Comparison of ENCODE assay signal across 8 mouse cellular contexts in the genomic region with DNA sequence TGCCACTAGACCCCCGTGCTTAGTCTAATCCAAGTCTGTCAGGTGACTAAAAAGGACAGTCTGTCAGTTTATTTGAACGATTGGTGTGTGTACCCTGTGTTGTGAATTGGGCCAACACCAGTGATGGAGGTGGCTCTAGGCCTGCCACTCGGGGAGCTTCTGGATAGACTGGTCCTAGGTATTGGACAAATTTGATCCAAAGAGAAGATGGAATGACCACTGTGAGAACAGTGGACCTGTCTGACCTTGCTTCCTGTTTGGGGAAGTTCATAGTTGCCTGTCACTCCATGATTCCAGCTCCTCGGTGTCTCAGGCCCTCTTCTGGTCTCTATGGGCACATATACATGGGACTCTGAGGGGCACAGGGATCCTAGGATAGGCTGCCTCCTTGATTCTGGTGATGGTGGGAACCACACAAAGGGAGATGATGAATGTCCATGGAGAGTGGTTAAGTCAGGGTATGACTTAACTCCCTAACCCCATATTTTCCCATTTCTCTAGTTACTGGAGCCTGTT. TPM values are rescaled to one million over a fixed set of nuclear protein-coding genes. Genes with fewer than 3 reads are reported as not detected.
DNase-seq lines count a peak whose midpoint lies in the region; ATAC-seq and TF ChIP-seq lines count a peak whose summit lies in the region.

No protein-coding gene starts in this region.

- H3K27ac ChIP-seq in lung, embryonic 16.5 days (ENCODE audit: low read length): 0 out of 2 replicates have a peak overlapping the region, but pooled peaks have one; percentile 66
- peak overlapping the region; percentile 97 for H3K27ac ChIP-seq in forebrain, embryonic 10.5 days
- no peak overlapping the region for H3K27ac ChIP-seq in limb, embryonic 13.5 days
- no peak overlapping the region for H3K27ac ChIP-seq in small intestine, adult 2 months (ENCODE audit: insufficient read depth, low read depth, low read length)

- 25% methylated on average over 4 of the region's 4 CpGs for WGBS in lung, embryonic 16.5 days
- WGBS in forebrain, embryonic 10.5 days: 48% methylated on average over 4 of the region's 4 CpGs
- 42% methylated on average over 4 of the region's 4 CpGs for WGBS in limb, embryonic 13.5 days
- 11% methylated on average over 4 of the region's 4 CpGs for WGBS in small intestine, adult 2 months

- H3K9me3 ChIP-seq in lung, embryonic 16.5 days (ENCODE audit: control insufficient read depth, low read length): no peaks in the 10 kb centered on the region
- H3K9me3 ChIP-seq in forebrain, embryonic 10.5 days: no peaks in the 10 kb centered on the region
- no peaks in the 10 kb centered on the region for H3K9me3 ChIP-seq in limb, embryonic 13.5 days

- H3K4me1 ChIP-seq in lung, embryonic 16.5 days (replicated peaks; ENCODE audit: control insufficient read depth, insufficient read depth, low read length): peaks cover 17% of the 10 kb centered on the region
- peaks cover 26% of the 10 kb centered on the region for H3K4me1 ChIP-seq in forebrain, embryonic 10.5 days
- peaks cover 26% of the 10 kb centered on the region for H3K4me1 ChIP-seq in limb, embryonic 13.5 days
- peaks cover 7% of the 10 kb centered on the region; the same call in 1 of the 2 replicates for H3K4me1 ChIP-seq in small intestine, adult 2 months (ENCODE audit: control insufficient read depth, insufficient read depth, insufficient read length, low read length)

- peak overlapping the region; percentile 99 for H3K9ac ChIP-seq in lung, embryonic 16.5 days (ENCODE audit: low read length)
- H3K9ac ChIP-seq in limb, embryonic 13.5 days: peak overlapping the region; percentile 99

- H3K4me2 ChIP-seq in lung, embryonic 16.5 days (ENCODE audit: low read depth, low read length): peak overlapping the region; percentile 90
- H3K4me2 ChIP-seq in limb, embryonic 13.5 days (replicated peaks): peak overlapping the region; percentile 80

- H3K27me3 ChIP-seq in lung, embryonic 16.5 days (ENCODE audit: control insufficient read depth, insufficient read depth, low read depth, low read length): no peaks in the 10 kb centered on the region
- H3K27me3 ChIP-seq in forebrain, embryonic 10.5 days (ENCODE audit: poor library complexity, severe bottlenecking): no peaks in the 10 kb centered on the region
- no peaks in the 10 kb centered on the region for H3K27me3 ChIP-seq in limb, embryonic 13.5 days
- H3K27me3 ChIP-seq in small intestine, adult 2 months (ENCODE audit: control insufficient read depth, insufficient read depth, low read length): no peaks in the 10 kb centered on the region

- no peak for TF ChIP-seq CTCF in small intestine, adult 2 months (IDR thresholded peaks at IDR 0.05; ENCODE audit: extremely low read depth, insufficient read length, insufficient replicate concordance, low read depth, low read length)

- no peak for TF ChIP-seq POLR2A in small intestine, adult 2 months (IDR thresholded peaks at IDR 0.05; ENCODE audit: low read depth, low read length)

- peaks cover 22% of the 10 kb centered on the region for H3K36me3 ChIP-seq in lung, embryonic 16.5 days (ENCODE audit: control insufficient read depth, insufficient read depth, low read length)
- H3K36me3 ChIP-seq in forebrain, embryonic 10.5 days (replicated peaks): peaks cover 42% of the 10 kb centered on the region
- H3K36me3 ChIP-seq in limb, embryonic 13.5 days: peaks cover 38% of the 10 kb centered on the region
- peaks cover 17% of the 10 kb centered on the region for H3K36me3 ChIP-seq in small intestine, adult 2 months (ENCODE audit: control insufficient read depth, insufficient read depth, low read length)

- no peak for DNase-seq in lung, postnatal 14 days
- no peak for DNase-seq in forebrain, embryonic 10.5 days (ENCODE audit: extremely low spot score, low spot score)
- DNase-seq in frontal cortex, postnatal 25 days (ENCODE audit: low spot score in 2 of 2): no peak
- DNase-seq in cerebellum, postnatal 4 days (ENCODE audit: low spot score in 2 of 2): no peak
- no peak for DNase-seq in urinary bladder, postnatal 14 days (ENCODE audit: low spot score)

- peak overlapping the region; percentile 90 for H3K4me3 ChIP-seq in lung, embryonic 16.5 days (ENCODE audit: low read length)
- peak overlapping the region; percentile 82 for H3K4me3 ChIP-seq in forebrain, embryonic 10.5 days
- H3K4me3 ChIP-seq in limb, embryonic 13.5 days: peak overlapping the region; percentile 92
- peak overlapping the region; percentile 8; the same call in 1 of the 2 replicates for H3K4me3 ChIP-seq in small intestine, adult 2 months (ENCODE audit: low read depth, low read length)

- ATAC-seq in lung, embryonic 16.5 days (ENCODE audit: low read depth): no peak
- ATAC-seq in limb, embryonic 13.5 days (ENCODE audit: low FRiP score, low read depth): no peak

RNA-seq across cellular contexts. Expression of gene Rps16, which starts 1.3 kb away (rescaled TPM):
- 981 and 1,007 TPM in 2 replicates for polyA plus RNA-seq in lung, embryonic 16.5 days (2015; fragmentation: Nextera tagmentation; extraction: Ambion mirVana)
- 939 and 976 TPM in 2 replicates for polyA plus RNA-seq in forebrain, embryonic 10.5 days (2016; fragmentation: Nextera tagmentation; extraction: Ambion mirVana)
- polyA plus RNA-seq in limb, embryonic 13.5 days (2015; fragmentation: Nextera tagmentation; extraction: Ambion mirVana): 908 and 932 TPM in 2 replicates
- 877 and 996 TPM in 2 replicates for polyA plus RNA-seq in small intestine, adult 2 months (2012; rRNA removed)

RNA-seq across cellular contexts. Expression of gene Supt5, which starts 13.2 kb away (rescaled TPM):
- 84.4 and 91.8 TPM in 2 replicates for polyA plus RNA-seq in lung, embryonic 16.5 days (2015; fragmentation: Nextera tagmentation; extraction: Ambion mirVana)
- 118 and 120 TPM in 2 replicates for polyA plus RNA-seq in forebrain, embryonic 10.5 days (2016; fragmentation: Nextera tagmentation; extraction: Ambion mirVana)
- polyA plus RNA-seq in limb, embryonic 13.5 days (2015; fragmentation: Nextera tagmentation; extraction: Ambion mirVana): 98.8 and 106 TPM in 2 replicates
- polyA plus RNA-seq in small intestine, adult 2 months (2012; rRNA removed): 58.8 and 104 TPM in 2 replicates

RNA-seq across cellular contexts. Expression of gene Plekhg2, which starts 20.7 kb away (rescaled TPM):
- 69.0 and 70.0 TPM in 2 replicates for polyA plus RNA-seq in lung, embryonic 16.5 days (2015; fragmentation: Nextera tagmentation; extraction: Ambion mirVana)
- 75.5 and 84.4 TPM in 2 replicates for polyA plus RNA-seq in forebrain, embryonic 10.5 days (2016; fragmentation: Nextera tagmentation; extraction: Ambion mirVana)
- 89.5 and 98.3 TPM in 2 replicates for polyA plus RNA-seq in limb, embryonic 13.5 days (2015; fragmentation: Nextera tagmentation; extraction: Ambion mirVana)
- 22.9 and 58.2 TPM in 2 replicates for polyA plus RNA-seq in small intestine, adult 2 months (2012; rRNA removed)

RNA-seq across cellular contexts. Expression of gene Zfp36, which starts 28.3 kb away (rescaled TPM):
- 23.9 and 26.8 TPM in 2 replicates for polyA plus RNA-seq in lung, embryonic 16.5 days (2015; fragmentation: Nextera tagmentation; extraction: Ambion mirVana)
- polyA plus RNA-seq in forebrain, embryonic 10.5 days (2016; fragmentation: Nextera tagmentation; extraction: Ambion mirVana): 4.5 TPM in 2 replicates
- 8.9 and 10.3 TPM in 2 replicates for polyA plus RNA-seq in limb, embryonic 13.5 days (2015; fragmentation: Nextera tagmentation; extraction: Ambion mirVana)
- 85.4 and 196 TPM in 2 replicates for polyA plus RNA-seq in small intestine, adult 2 months (2012; rRNA removed)

RNA-seq across cellular contexts. Expression of gene Timm50, which starts 39.9 kb away (rescaled TPM):
- 120 and 124 TPM in 2 replicates for polyA plus RNA-seq in lung, embryonic 16.5 days (2015; fragmentation: Nextera tagmentation; extraction: Ambion mirVana)
- 238 and 253 TPM in 2 replicates for polyA plus RNA-seq in forebrain, embryonic 10.5 days (2016; fragmentation: Nextera tagmentation; extraction: Ambion mirVana)
- polyA plus RNA-seq in limb, embryonic 13.5 days (2015; fragmentation: Nextera tagmentation; extraction: Ambion mirVana): 144 and 146 TPM in 2 replicates
- polyA plus RNA-seq in small intestine, adult 2 months (2012; rRNA removed): 37.3 and 62.7 TPM in 2 replicates

Comparison
In these comparisons a context has a peak if more than half of its experiments do, and no peak if none do; other contexts are left out.
1. H3K27ac ChIP-seq: peak in lung, embryonic 16.5 days (single experiment) and forebrain, embryonic 10.5 days (single experiment); none in limb, embryonic 13.5 days (single experiment) and small intestine, adult 2 months (single experiment).
2. H3K4me3 ChIP-seq: peak in every context shown above with its lines; median percentile 92 in limb, embryonic 13.5 days; 90 in lung, embryonic 16.5 days; 82 in forebrain, embryonic 10.5 days; 8 in small intestine, adult 2 months.